Mouse (Mus musculus): ENCODE data around the gene Plau. TPM values are rescaled to one million over a fixed set of nuclear protein-coding genes. Genes with fewer than 3 reads are reported as not detected.
A peak's percentile ranks its signal among the peaks of the same experiment; 100 is the strongest.

Plau gene
- polyA plus RNA-seq, 1 experiment from 2014 or later: 4.9 TPM

DNA sequence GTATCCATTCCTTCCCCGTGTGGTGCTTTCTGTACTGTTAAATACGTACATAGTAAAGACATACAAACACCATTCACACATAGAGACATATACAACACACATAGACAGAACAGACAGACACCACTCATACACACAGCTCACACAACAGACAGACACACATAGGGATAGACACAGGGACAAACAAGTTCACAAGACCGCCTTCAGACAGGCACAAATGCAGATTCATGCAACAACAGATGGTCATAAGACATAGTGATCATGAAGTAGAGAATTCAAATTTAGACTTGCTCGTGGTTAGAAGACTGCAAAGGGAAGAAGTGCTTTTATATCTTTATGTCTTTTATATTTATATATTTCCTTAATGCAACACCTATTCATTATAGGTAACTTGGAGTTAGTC, 2.9 kb upstream of the Plau start:
- Histone ChIP-seq H3K4me3 (no peak overlapping the region), H3K27me3 (no peaks in the 10 kb centered on the region), H3K9ac (no peak overlapping the region), H3K4me2 (no peak overlapping the region), H3K9me3 (no peaks in the 10 kb centered on the region), H3K27ac (no peak overlapping the region), H3K4me1 (peaks cover 16% of the 10 kb centered on the region), H3K36me3 (no peaks in the 10 kb centered on the region)
- no peak for ATAC-seq (ENCODE audit: insufficient number of reproducible peaks, low FRiP score, low TSS enrichment, low read depth)
- WGBS: 86% methylated on average over 4 of the region's 4 CpGs

DNA sequence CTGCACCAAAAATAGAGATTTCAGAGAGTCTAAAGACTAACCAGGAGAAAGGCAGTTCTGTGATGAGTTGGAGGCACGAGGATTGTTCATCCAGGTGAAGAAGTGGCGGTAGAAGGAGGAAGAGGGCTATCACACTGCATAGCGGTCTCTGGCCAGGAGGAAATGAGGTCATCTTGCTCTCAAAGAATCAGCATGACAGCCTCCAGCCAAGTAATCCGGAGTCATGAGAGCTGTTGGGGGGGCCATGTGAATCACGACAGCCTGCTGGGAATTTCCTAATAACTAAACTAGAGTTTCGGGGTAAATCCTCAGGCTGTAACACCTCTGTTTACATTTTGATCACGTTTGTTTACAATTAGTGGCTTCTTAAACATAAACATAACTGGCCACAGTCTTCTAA, 2.3 kb upstream of the Plau start:
- Histone ChIP-seq H3K9me3 (no peaks in the 10 kb centered on the region), H3K4me3 (no peak overlapping the region), H3K4me2 (no peak overlapping the region), H3K27me3 (no peaks in the 10 kb centered on the region), H3K4me1 (peaks cover 16% of the 10 kb centered on the region), H3K27ac (no peak overlapping the region), H3K9ac (no peak overlapping the region), H3K36me3 (no peaks in the 10 kb centered on the region)
- no peak for ATAC-seq (ENCODE audit: insufficient number of reproducible peaks, low FRiP score, low TSS enrichment, low read depth)
- WGBS: 49% methylated on average over 7 of the region's 7 CpGs

DNA sequence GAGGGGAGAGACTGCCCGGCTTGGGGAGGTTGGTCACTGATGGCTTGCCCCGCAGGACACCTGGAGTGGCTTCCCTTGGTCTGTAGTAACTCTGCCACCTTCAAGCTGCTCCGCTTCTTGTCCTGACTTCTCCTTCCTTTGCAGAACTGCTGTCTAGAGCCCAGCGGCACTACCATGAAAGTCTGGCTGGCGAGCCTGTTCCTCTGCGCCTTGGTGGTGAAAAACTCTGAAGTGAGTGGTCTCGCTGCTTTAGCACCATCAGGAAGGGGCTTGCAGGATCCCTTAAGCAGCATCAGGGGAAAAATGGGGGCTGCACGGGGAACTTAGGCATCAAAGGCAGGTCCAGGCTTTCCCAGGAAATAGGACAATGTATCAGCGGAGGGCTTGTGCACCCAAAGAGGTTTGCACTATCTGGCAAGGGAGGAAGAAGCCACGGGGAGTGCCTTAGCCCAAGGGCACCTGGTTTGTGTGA, 481 bp downstream of the Plau start:
- Histone ChIP-seq H3K4me2 (peak overlapping the region; percentile 97), H3K27ac (peak overlapping the region; percentile 33; the same call in 1 of the 2 replicates), H3K36me3 (no peaks in the 10 kb centered on the region), H3K9ac (peak overlapping the region; percentile 48), H3K27me3 (no peaks in the 10 kb centered on the region), H3K9me3 (no peaks in the 10 kb centered on the region), H3K4me3 (peak overlapping the region; percentile 55), H3K4me1 (peaks cover 13% of the 10 kb centered on the region; the same call in 1 of the 2 replicates)
- no peak for ATAC-seq (ENCODE audit: insufficient number of reproducible peaks, low FRiP score, low TSS enrichment, low read depth)
- WGBS: 2% methylated on average over 10 of the region's 10 CpGs

DNA sequence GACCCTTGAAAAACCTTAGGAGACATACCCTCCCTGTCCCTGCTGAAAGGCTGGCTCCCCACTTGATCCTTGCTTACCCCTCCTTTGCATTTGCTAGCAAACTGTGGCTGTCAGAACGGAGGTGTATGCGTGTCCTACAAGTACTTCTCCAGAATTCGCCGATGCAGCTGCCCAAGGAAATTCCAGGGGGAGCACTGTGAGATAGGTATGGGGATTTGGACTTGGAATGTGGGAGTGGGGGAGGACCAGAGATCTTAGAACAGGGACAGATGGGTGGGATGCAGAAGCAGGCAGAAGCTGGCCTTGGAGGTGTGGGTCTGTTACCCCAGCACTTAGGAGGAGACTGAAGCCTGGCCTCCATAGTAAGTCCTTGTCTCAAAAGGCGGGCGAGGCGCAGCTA, 1.2 kb downstream of the Plau start:
- no peaks in the 10 kb centered on the region for H3K27me3 ChIP-seq
- H3K9me3 ChIP-seq: no peaks in the 10 kb centered on the region
- H3K4me3 ChIP-seq: peak overlapping the region; percentile 55
- H3K9ac ChIP-seq: no peak overlapping the region
- 64% methylated on average over 7 of the region's 7 CpGs for WGBS
- no peaks in the 10 kb centered on the region for H3K36me3 ChIP-seq
- peaks cover 13% of the 10 kb centered on the region; the same call in 1 of the 2 replicates for H3K4me1 ChIP-seq
- ATAC-seq (ENCODE audit: insufficient number of reproducible peaks, low FRiP score, low TSS enrichment, low read depth): no peak
- no peak overlapping the region for H3K27ac ChIP-seq
- peak overlapping the region; percentile 97; the same call in 1 of the 2 replicates for H3K4me2 ChIP-seq

DNA sequence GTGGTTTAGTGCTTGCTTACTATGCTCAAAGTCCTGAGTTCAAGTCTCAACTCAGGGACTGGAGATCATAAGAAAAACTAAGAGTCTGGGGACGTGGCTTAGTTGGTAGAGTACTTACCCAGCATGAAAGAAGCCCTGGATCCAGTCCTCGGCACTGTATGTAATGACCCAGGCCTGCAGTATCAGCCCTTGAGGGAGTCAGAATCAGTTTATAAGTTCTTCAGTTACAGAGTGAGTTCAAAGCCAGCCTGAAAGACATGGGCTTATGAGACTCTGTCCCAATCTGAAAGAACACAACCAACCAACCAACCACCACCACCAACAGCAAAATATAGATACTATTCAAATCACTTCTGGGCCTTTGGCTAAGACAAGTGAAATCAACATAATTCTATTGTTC, 5.1 kb downstream of the Plau start:
- ATAC-seq (ENCODE audit: insufficient number of reproducible peaks, low FRiP score, low TSS enrichment, low read depth): no peak
- Histone ChIP-seq H3K9me3 (no peaks in the 10 kb centered on the region), H3K4me3 (no peak overlapping the region), H3K9ac (no peak overlapping the region), H3K27ac (no peak overlapping the region), H3K4me1 (peaks cover 21% of the 10 kb centered on the region), H3K4me2 (no peak overlapping the region), H3K36me3 (no peaks in the 10 kb centered on the region), H3K27me3 (no peaks in the 10 kb centered on the region)
- 85% methylated on average over 2 of the region's 2 CpGs for WGBS

DNA sequence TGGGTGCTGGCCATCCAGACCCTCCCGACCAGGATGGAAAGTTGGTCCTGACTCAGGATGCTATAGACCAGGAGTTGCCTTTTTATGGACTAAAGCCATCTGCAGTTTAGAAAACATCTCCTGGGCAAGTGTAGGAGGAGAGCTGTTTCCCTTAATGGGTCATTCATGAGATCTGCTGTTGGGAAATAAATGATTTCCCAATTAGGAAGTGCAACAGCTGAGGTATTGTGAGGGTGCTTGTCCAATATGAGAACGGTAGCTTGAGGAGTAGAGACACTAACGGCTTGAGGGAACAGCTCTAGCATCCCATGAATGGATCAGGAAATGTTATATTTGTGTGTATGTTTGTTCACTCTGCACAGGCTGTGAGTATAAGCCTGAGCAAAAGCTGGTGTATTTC, 6.2 kb downstream of the Plau start:
- 70% methylated on average over 3 of the region's 3 CpGs for WGBS
- H3K27me3 ChIP-seq: no peaks in the 10 kb centered on the region
- H3K9me3 ChIP-seq: no peaks in the 10 kb centered on the region
- no peak overlapping the region for H3K9ac ChIP-seq
- H3K4me1 ChIP-seq: peaks cover 15% of the 10 kb centered on the region
- no peak overlapping the region for H3K4me3 ChIP-seq
- H3K36me3 ChIP-seq: no peaks in the 10 kb centered on the region
- no peak overlapping the region for H3K4me2 ChIP-seq
- H3K27ac ChIP-seq: no peak overlapping the region
- ATAC-seq (ENCODE audit: insufficient number of reproducible peaks, low FRiP score, low TSS enrichment, low read depth): no peak

DNA sequence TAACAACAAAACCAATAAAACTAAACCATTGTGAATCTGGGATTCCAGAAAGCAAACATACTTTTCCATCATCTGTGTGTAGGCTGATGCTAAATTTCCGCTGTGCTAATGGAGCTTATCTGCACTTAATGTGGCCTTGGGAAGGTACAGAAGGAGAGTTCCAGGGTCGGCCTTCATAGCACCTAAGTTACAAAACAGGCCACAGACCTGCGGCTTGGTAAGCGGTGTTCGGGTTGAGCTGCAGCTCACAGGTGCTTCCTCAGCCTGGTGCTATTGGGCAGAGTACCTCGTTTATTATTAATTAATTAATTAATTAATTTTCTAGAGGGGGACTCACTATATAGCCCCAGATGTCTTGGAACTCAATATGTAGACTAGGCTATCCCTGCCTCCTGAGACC, 7.7 kb downstream of the Plau start:
- 82% methylated on average over 6 of the region's 6 CpGs for whole genome bisulfite sequencing
- no peak for ATAC-seq (ENCODE audit: insufficient number of reproducible peaks, low FRiP score, low TSS enrichment, low read depth)
- Histone ChIP-seq H3K4me2 (no peak overlapping the region), H3K36me3 (no peaks in the 10 kb centered on the region), H3K9ac (no peak overlapping the region), H3K9me3 (no peaks in the 10 kb centered on the region), H3K4me1 (peaks cover 12% of the 10 kb centered on the region), H3K27me3 (no peaks in the 10 kb centered on the region), H3K27ac (no peak overlapping the region), H3K4me3 (no peak overlapping the region)

DNA sequence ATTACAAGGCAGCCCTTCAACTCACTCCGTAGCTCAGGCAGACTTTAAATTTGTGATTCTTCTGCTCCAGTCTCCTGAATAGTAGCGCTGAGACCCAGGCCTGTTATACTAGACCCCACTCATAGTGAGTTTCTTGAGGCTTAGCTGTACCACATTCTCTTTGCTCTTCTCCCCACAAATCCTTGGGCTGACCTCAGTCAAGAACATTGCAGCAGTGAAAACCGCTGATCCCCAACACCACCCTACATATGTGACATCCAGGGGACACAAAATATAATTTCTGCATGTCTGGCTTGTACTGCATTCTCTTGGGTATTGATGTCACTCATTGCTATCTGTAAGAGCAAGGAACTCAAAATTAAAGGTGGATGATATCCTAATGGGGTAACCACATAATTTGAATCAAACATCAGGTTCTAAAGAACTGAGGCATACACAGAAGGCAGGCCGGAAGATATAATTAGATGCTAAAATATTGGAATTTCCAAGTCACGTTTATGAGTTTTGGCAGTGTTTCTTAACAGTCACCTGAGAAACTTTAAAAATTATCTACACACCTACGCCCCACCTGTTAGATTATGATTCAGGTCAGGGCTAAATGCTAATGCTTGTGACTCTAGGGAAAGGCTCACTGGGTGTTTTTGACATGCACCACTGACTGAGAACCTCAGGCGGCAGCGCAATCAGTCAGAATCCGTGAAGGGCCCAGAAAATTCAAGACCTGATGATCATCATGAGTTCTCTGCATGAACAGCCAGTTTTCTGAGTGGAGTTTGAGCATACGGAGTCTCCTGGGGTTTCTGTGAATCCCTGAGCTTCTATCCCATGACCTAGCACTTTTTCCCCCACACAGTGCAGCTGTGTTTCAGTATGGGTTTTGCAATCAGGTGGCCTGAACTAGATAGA, 8.5 kb downstream of the Plau start:
- H3K9ac ChIP-seq: no peak overlapping the region
- no peak overlapping the region for H3K4me2 ChIP-seq
- no peaks in the 10 kb centered on the region for H3K27me3 ChIP-seq
- no peak overlapping the region for H3K4me3 ChIP-seq
- 74% methylated on average over 10 of the region's 10 CpGs for WGBS
- no peaks in the 10 kb centered on the region for H3K9me3 ChIP-seq
- peaks cover 12% of the 10 kb centered on the region for H3K4me1 ChIP-seq
- H3K36me3 ChIP-seq: no peaks in the 10 kb centered on the region
- H3K27ac ChIP-seq: peak overlapping the region; percentile 63
- ATAC-seq (ENCODE audit: insufficient number of reproducible peaks, low FRiP score, low TSS enrichment, low read depth): no peak

DNA sequence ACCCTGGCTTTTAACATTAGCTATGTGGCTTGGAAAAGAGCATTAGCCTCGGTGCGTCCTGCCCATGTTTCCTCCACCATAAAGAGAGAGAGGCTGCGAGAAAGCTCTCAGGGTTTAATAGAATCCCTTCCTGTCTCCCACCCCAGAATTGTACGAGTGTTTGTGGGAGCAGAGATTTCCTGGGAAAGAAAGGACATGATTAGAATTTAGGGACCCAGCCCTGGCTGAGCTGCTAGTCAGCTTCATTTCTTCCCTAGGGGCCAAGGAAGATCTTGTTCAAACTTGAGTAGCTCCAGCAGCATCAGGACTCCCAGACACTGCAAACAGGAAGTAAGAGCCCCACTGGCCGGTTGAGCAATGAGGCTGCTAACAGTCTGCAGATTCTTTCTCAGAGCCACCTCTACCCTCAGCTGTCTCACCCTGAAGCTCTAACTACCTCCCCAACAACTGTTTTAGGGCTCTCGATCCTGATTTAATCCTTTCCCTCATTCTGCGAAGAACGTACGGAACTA, 9.2 kb downstream of the Plau start:
- peaks cover 12% of the 10 kb centered on the region for H3K4me1 ChIP-seq
- no peak for ATAC-seq (ENCODE audit: insufficient number of reproducible peaks, low FRiP score, low TSS enrichment, low read depth)
- peak overlapping the region; percentile 63 for H3K27ac ChIP-seq
- no peaks in the 10 kb centered on the region for H3K36me3 ChIP-seq
- H3K4me3 ChIP-seq: no peak overlapping the region
- H3K9me3 ChIP-seq: no peaks in the 10 kb centered on the region
- no peaks in the 10 kb centered on the region for H3K27me3 ChIP-seq
- H3K9ac ChIP-seq: no peak overlapping the region
- 46% methylated on average over 9 of the region's 9 CpGs for WGBS
- H3K4me2 ChIP-seq: no peak overlapping the region

DNA sequence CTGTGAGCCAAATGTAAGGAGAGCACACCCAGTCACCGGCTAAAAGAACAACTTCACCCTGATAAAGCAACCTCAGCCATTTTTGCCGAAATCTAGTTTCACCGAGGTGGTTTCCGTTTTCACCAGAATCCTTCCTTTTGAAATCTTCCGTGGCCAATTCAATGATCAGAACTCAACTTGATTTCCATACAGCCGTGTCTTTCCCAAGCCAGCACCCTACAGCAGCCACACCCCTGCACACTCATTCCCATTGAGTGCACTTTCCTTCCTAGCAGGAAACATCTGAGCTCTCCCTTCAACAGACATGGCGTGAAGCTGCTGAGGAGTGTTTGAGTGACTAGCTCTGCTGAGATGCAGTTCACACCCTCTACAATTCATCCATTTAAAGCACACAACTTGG, 9.8 kb downstream of the Plau start:
- H3K36me3 ChIP-seq: no peaks in the 10 kb centered on the region
- peak overlapping the region; percentile 59; the same call in 1 of the 2 replicates for H3K27ac ChIP-seq
- no peak overlapping the region for H3K4me3 ChIP-seq
- H3K4me2 ChIP-seq: no peak overlapping the region
- H3K9ac ChIP-seq: no peak overlapping the region
- H3K27me3 ChIP-seq: no peaks in the 10 kb centered on the region
- no peak for ATAC-seq (ENCODE audit: insufficient number of reproducible peaks, low FRiP score, low TSS enrichment, low read depth)
- H3K4me1 ChIP-seq: peaks cover 12% of the 10 kb centered on the region
- no peaks in the 10 kb centered on the region for H3K9me3 ChIP-seq
- 70% methylated on average over 7 of the region's 7 CpGs for WGBS

DNA sequence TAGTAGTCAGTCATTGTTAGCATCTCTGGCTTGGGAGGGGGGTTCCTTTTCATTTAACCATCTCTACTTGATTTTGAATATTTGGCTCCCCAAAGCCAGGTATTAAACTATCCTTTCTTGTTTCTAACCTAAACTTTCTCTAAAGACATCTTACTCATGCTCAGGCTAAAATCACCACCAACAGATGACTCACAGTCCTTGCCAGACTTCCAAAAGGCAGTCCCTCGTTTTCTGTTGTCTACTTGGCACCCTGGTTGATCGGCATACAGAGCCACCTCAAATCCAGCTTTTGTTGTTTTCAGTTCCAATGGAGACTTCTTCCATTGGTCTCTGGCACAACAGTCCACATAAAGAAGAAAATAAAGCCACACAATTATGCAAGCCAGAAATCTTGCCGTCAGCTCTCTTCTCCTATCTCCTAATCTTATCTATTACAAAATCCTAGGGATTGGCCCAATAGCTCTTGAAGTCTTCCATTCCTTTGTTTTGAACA, 11.2 kb downstream of the Plau start:
- ATAC-seq (ENCODE audit: insufficient number of reproducible peaks, low FRiP score, low TSS enrichment, low read depth): no peak
- H3K36me3 ChIP-seq: no peaks in the 10 kb centered on the region
- no peak overlapping the region for H3K4me3 ChIP-seq
- H3K27ac ChIP-seq: no peak overlapping the region
- H3K27me3 ChIP-seq: no peaks in the 10 kb centered on the region
- WGBS: 79% methylated on average over 3 of the region's 3 CpGs
- H3K4me1 ChIP-seq: peaks cover 12% of the 10 kb centered on the region
- H3K9me3 ChIP-seq: no peaks in the 10 kb centered on the region
- no peak overlapping the region for H3K9ac ChIP-seq
- no peak overlapping the region for H3K4me2 ChIP-seq

DNA sequence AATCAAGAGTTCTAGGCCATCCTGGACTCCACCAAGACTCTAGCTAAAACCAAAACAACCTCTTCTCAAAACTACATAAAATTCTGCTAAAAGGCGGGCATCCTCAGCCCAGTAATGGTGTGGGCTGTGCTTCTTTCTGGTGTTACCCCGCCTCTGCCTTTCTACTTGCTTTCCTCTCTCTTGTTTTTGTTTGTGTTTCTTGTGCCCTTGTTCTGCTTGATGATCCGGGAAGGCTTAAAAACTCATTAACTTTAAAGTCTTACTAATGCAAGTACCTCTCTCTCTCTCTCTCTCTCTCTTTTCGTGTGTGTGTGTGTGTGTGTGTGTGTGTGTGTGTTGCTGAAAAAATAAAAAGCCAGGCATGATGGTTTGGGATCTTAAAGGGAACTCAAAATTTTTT, 13.3 kb downstream of the Plau start:
- Histone ChIP-seq H3K27ac (no peak overlapping the region), H3K36me3 (no peaks in the 10 kb centered on the region), H3K4me3 (no peak overlapping the region), H3K4me2 (no peak overlapping the region), H3K4me1 (peaks cover 12% of the 10 kb centered on the region), H3K9me3 (no peaks in the 10 kb centered on the region), H3K9ac (no peak overlapping the region), H3K27me3 (no peaks in the 10 kb centered on the region)
- 61% methylated on average over 4 of the region's 4 CpGs for WGBS
- no peak for ATAC-seq (ENCODE audit: insufficient number of reproducible peaks, low FRiP score, low TSS enrichment, low read depth)

Data from limb, embryonic 15.5 days (tissue).